Mouse (Mus musculus): Measurements from ENCODE around the gene Mpp3.

GRCm38 (mm10) chr11:102027361-102028017 lies 772 bp downstream of the Mpp3 start:
- TF ChIP-seq POLR2A (IDR thresholded peaks at IDR 0.05; ENCODE audit: borderline replicate concordance, extremely low read depth, low read depth, low read length) (no peak), CTCF (IDR thresholded peaks at IDR 0.05; ENCODE audit: insufficient read depth, low read length) (no peak)
